Mouse (Mus musculus): ENCODE measurements at regions not wholly inside any gene's neighbourhood (a gene's known extent, or its start where the extent isn't known, plus 50 kb on each side); places are given as distances from the start of the nearest gene placed in this dataset.

GRCm38 (mm10) chr1:183600466-183600865 lies 182.5 kb downstream of the Hhipl2 start:
- Histone ChIP-seq H3K9ac (ENCODE audit: low read depth, low read length) (no peak overlapping the region), H3K4me3 (ENCODE audit: low read depth, low read length) (no peak overlapping the region), H3K9me3 (ENCODE audit: control insufficient read depth, low read length) (no peaks in the 10 kb centered on the region), H3K4me2 (replicated peaks; ENCODE audit: low read depth, low read length) (no peak overlapping the region), H3K36me3 (ENCODE audit: control insufficient read depth, insufficient read depth, low read length) (no peaks in the 10 kb centered on the region), H3K27ac (ENCODE audit: low read depth, low read length) (no peak overlapping the region), H3K27me3 (ENCODE audit: control insufficient read depth, insufficient read depth, low read length) (no peaks in the 10 kb centered on the region), H3K4me1 (replicated peaks; ENCODE audit: control insufficient read depth, insufficient read depth, low read length) (no peaks in the 10 kb centered on the region)
- WGBS, result 85% methylated on average over 8 of the region's 8 CpGs
- no peak for DNase-seq (ENCODE audit: low spot score)
- no peak for ATAC-seq (ENCODE audit: low FRiP score)

DNA sequence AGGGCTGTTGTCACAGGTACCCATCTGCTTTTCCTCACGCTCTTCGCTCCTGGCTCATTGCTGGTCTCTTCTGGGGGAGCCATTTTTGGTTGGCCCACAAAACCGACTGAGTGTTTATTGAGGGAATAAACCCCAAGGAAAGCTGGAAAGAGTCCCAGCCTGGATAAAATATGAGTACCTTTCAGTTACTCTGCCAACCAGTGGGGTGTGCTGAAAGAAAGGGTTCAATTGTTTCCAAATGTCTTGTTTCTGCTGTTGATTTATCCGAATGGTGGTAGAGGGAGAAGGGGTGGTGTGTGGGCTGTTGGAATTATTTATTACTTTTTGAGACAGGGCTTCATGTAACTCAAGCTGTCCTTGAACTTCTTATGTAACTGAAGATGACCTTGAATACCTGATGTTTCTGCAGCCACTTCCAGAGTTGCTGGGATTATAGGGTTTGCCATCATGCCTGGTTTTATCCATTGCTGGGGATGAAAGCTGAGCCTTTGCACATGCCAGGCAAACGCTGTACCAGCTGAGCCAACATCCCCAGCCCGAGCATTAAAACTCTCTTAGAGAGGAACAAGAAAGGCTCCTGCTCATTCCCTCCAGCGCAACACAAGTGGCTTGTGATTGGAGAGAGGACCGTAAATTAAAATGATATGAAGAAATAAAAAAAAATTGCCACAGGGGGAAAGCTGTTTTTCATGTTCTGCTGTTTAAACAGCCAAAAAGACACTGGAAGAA lies 194.1 kb downstream of the Hhipl2 start:
- no peak for DNase-seq (ENCODE audit: low spot score)
- Histone ChIP-seq H3K27me3 (ENCODE audit: control insufficient read depth, insufficient read depth, low read length) (no peaks in the 10 kb centered on the region), H3K9ac (ENCODE audit: low read depth, low read length) (no peak overlapping the region), H3K4me3 (ENCODE audit: low read depth, low read length) (no peak overlapping the region), H3K9me3 (ENCODE audit: control insufficient read depth, low read length) (no peaks in the 10 kb centered on the region), H3K36me3 (ENCODE audit: control insufficient read depth, insufficient read depth, low read length) (no peaks in the 10 kb centered on the region), H3K4me1 (replicated peaks; ENCODE audit: control insufficient read depth, insufficient read depth, low read length) (no peaks in the 10 kb centered on the region), H3K27ac (ENCODE audit: low read depth, low read length) (no peak overlapping the region), H3K4me2 (replicated peaks; ENCODE audit: low read depth, low read length) (no peak overlapping the region)
- ATAC-seq (ENCODE audit: low FRiP score), result no peak
- 80% methylated on average over 8 of the region's 8 CpGs for WGBS

DNA sequence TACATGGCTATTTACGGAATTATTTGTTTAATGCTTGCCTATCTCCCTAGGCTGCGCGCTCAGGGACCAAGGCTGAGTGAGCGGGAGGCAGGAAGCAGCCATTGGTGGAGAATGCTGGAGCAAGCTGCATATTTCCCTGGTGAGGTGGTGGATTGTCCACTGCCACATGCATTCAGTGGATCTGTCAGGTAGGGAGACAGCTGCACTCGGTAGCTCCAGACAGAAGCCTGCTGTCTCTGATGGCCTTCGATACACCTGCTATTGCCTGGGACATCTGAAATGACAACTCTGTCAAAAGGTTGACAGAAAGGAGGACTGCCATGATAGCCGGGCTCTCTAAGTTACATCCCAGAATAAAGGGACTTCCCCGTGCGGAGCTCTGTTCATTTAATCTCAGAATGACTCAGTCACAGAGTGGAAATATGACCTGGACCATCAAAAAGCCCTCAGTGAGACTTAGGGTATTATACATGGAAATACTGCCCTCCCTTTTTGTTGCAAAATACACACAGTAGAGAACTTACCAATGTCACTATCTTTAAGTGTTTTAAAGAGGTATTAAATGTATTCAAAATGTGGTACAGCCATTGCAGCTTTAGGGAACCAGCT lies 201.5 kb downstream of the Hhipl2 start:
- no peak overlapping the region for H3K4me3 ChIP-seq (ENCODE audit: low read depth, low read length)
- no peaks in the 10 kb centered on the region for H3K36me3 ChIP-seq (ENCODE audit: control insufficient read depth, insufficient read depth, low read length)
- H3K27ac ChIP-seq (ENCODE audit: low read depth, low read length), result no peak overlapping the region
- H3K4me1 ChIP-seq (replicated peaks; ENCODE audit: control insufficient read depth, insufficient read depth, low read length), result no peaks in the 10 kb centered on the region
- ATAC-seq (ENCODE audit: low FRiP score), result no peak
- no peak for DNase-seq (ENCODE audit: low spot score)
- no peak overlapping the region for H3K9ac ChIP-seq (ENCODE audit: low read depth, low read length)
- no peaks in the 10 kb centered on the region for H3K9me3 ChIP-seq (ENCODE audit: control insufficient read depth, low read length)
- WGBS, result 85% methylated on average over 9 of the region's 9 CpGs
- H3K27me3 ChIP-seq (ENCODE audit: control insufficient read depth, insufficient read depth, low read length), result no peaks in the 10 kb centered on the region
- no peak overlapping the region for H3K4me2 ChIP-seq (replicated peaks; ENCODE audit: low read depth, low read length)

GRCm38 (mm10) chr1:183622341-183622740 lies 204.3 kb downstream of the Hhipl2 start:
- no peak overlapping the region for H3K4me2 ChIP-seq (replicated peaks; ENCODE audit: low read depth, low read length)
- H3K9ac ChIP-seq (ENCODE audit: low read depth, low read length), result no peak overlapping the region
- no peaks in the 10 kb centered on the region for H3K9me3 ChIP-seq (ENCODE audit: control insufficient read depth, low read length)
- H3K36me3 ChIP-seq (ENCODE audit: control insufficient read depth, insufficient read depth, low read length), result no peaks in the 10 kb centered on the region
- H3K4me3 ChIP-seq (ENCODE audit: low read depth, low read length), result no peak overlapping the region
- no peak overlapping the region for H3K27ac ChIP-seq (ENCODE audit: low read depth, low read length)
- no peaks in the 10 kb centered on the region for H3K4me1 ChIP-seq (replicated peaks; ENCODE audit: control insufficient read depth, insufficient read depth, low read length)
- no peak for ATAC-seq (ENCODE audit: low FRiP score)
- DNase-seq (ENCODE audit: low spot score), result no peak
- no peaks in the 10 kb centered on the region for H3K27me3 ChIP-seq (ENCODE audit: control insufficient read depth, insufficient read depth, low read length)
- WGBS, result 49% methylated on average over 4 of the region's 4 CpGs

- no peaks in the 10 kb centered on the region for H3K27me3 ChIP-seq (ENCODE audit: control insufficient read depth, insufficient read depth, low read length)
- ATAC-seq (ENCODE audit: low FRiP score) (no peak), DNase-seq (ENCODE audit: low spot score) (no peak)
- no peak overlapping the region for H3K27ac ChIP-seq (ENCODE audit: low read depth, low read length)
- WGBS, result 58% methylated on average over 1 of the region's 1 CpGs
- no peak overlapping the region for H3K9ac ChIP-seq (ENCODE audit: low read depth, low read length)
- no peak overlapping the region for H3K4me2 ChIP-seq (replicated peaks; ENCODE audit: low read depth, low read length)
- H3K4me3 ChIP-seq (ENCODE audit: low read depth, low read length), result no peak overlapping the region
- no peaks in the 10 kb centered on the region for H3K4me1 ChIP-seq (replicated peaks; ENCODE audit: control insufficient read depth, insufficient read depth, low read length)
- no peaks in the 10 kb centered on the region for H3K9me3 ChIP-seq (ENCODE audit: control insufficient read depth, low read length)
- no peaks in the 10 kb centered on the region for H3K36me3 ChIP-seq (ENCODE audit: control insufficient read depth, insufficient read depth, low read length)
Observed at GRCm38 (mm10) chr1:183624266-183624665, 206.3 kb downstream of the Hhipl2 start.

DNA sequence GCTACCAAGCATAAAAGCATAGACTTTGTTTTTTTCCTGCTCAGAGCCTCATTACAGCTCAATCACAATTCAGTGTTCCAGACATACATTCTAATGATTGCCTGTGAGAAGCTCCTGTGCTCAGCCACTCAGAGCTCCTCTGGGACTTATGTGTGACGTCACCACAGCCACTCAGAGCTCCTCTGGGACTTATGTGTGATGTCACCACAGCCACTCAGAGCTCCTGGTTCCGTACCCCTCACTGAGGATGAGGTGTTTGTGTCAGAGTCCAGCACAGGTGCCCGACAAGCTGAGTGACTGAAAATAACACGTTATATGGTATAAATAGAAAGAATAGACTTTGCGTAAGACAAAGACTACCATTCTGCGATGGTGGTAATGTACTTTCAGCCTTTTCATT lies 215.8 kb downstream of the Hhipl2 start:
- H3K36me3 ChIP-seq (ENCODE audit: control insufficient read depth, insufficient read depth, low read length), result no peaks in the 10 kb centered on the region
- WGBS, result 86% methylated on average over 6 of the region's 6 CpGs
- H3K9ac ChIP-seq (ENCODE audit: low read depth, low read length), result no peak overlapping the region
- DNase-seq (ENCODE audit: low spot score) (no peak), ATAC-seq (ENCODE audit: low FRiP score) (no peak)
- no peak overlapping the region for H3K4me2 ChIP-seq (replicated peaks; ENCODE audit: low read depth, low read length)
- H3K27me3 ChIP-seq (ENCODE audit: control insufficient read depth, insufficient read depth, low read length), result no peaks in the 10 kb centered on the region
- no peaks in the 10 kb centered on the region for H3K4me1 ChIP-seq (replicated peaks; ENCODE audit: control insufficient read depth, insufficient read depth, low read length)
- no peaks in the 10 kb centered on the region for H3K9me3 ChIP-seq (ENCODE audit: control insufficient read depth, low read length)
- no peak overlapping the region for H3K4me3 ChIP-seq (ENCODE audit: low read depth, low read length)
- no peak overlapping the region for H3K27ac ChIP-seq (ENCODE audit: low read depth, low read length)

- H3K36me3 ChIP-seq (ENCODE audit: control insufficient read depth, insufficient read depth, low read length), result no peaks in the 10 kb centered on the region
- H3K27ac ChIP-seq (ENCODE audit: low read depth, low read length), result no peak overlapping the region
- no peak for DNase-seq (ENCODE audit: low spot score)
- no peak overlapping the region for H3K4me2 ChIP-seq (replicated peaks; ENCODE audit: low read depth, low read length)
- no peak for ATAC-seq (ENCODE audit: low FRiP score)
- no peak overlapping the region for H3K4me3 ChIP-seq (ENCODE audit: low read depth, low read length)
- 91% methylated on average over 1 of the region's 1 CpGs for WGBS
- no peaks in the 10 kb centered on the region for H3K4me1 ChIP-seq (replicated peaks; ENCODE audit: control insufficient read depth, insufficient read depth, low read length)
- no peak overlapping the region for H3K9ac ChIP-seq (ENCODE audit: low read depth, low read length)
- H3K27me3 ChIP-seq (ENCODE audit: control insufficient read depth, insufficient read depth, low read length), result 0 out of 2 replicates have a peak, but pooled peaks cover 2% of the 10 kb centered on the region
- no peaks in the 10 kb centered on the region for H3K9me3 ChIP-seq (ENCODE audit: control insufficient read depth, low read length)
Observed at GRCm38 (mm10) chr1:183634836-183635235, 216.8 kb downstream of the Hhipl2 start.

DNA sequence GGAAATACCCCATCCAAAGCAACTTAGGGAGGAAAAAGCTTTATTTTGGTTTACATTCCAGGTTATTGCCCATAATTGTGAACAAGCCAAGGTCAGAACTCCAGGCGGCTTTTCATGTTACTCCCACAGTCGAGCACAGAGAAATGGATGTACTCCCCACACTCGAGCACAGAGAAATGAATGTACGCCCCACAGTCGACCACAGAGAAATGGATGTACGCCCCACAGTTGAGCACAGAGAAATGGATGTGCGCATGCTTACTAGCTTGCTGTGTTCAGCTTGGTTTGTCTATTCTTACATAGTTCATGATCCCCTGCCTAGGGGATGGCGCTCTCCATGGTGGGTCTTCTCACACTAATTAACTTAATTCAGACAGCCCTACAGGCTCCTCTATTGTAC lies 219.2 kb downstream of the Hhipl2 start:
- ATAC-seq (ENCODE audit: low FRiP score) (0 out of 2 replicates have a peak, but pooled peaks have one; percentile 35), DNase-seq (ENCODE audit: low spot score) (peak; percentile 27)
- Histone ChIP-seq H3K9ac (ENCODE audit: low read depth, low read length) (no peak overlapping the region), H3K4me1 (replicated peaks; ENCODE audit: control insufficient read depth, insufficient read depth, low read length) (no peaks in the 10 kb centered on the region), H3K27ac (ENCODE audit: low read depth, low read length) (no peak overlapping the region), H3K9me3 (ENCODE audit: control insufficient read depth, low read length) (no peaks in the 10 kb centered on the region), H3K4me3 (ENCODE audit: low read depth, low read length) (no peak overlapping the region), H3K27me3 (ENCODE audit: control insufficient read depth, insufficient read depth, low read length) (0 out of 2 replicates have a peak, but pooled peaks cover 2% of the 10 kb centered on the region), H3K4me2 (replicated peaks; ENCODE audit: low read depth, low read length) (no peak overlapping the region), H3K36me3 (ENCODE audit: control insufficient read depth, insufficient read depth, low read length) (no peaks in the 10 kb centered on the region)
- WGBS, result 80% methylated on average over 8 of the region's 8 CpGs

GRCm38 (mm10) chr1:183639332-183639731 lies 221.3 kb downstream of the Hhipl2 start:
- no peak overlapping the region for H3K9ac ChIP-seq (ENCODE audit: low read depth, low read length)
- no peaks in the 10 kb centered on the region for H3K9me3 ChIP-seq (ENCODE audit: control insufficient read depth, low read length)
- H3K4me2 ChIP-seq (replicated peaks; ENCODE audit: low read depth, low read length), result no peak overlapping the region
- 0 out of 2 replicates have a peak, but pooled peaks cover 2% of the 10 kb centered on the region for H3K27me3 ChIP-seq (ENCODE audit: control insufficient read depth, insufficient read depth, low read length)
- 47% methylated on average over 7 of the region's 7 CpGs for WGBS
- no peak for ATAC-seq (ENCODE audit: low FRiP score)
- H3K4me3 ChIP-seq (ENCODE audit: low read depth, low read length), result no peak overlapping the region
- no peak overlapping the region for H3K27ac ChIP-seq (ENCODE audit: low read depth, low read length)
- H3K36me3 ChIP-seq (ENCODE audit: control insufficient read depth, insufficient read depth, low read length), result no peaks in the 10 kb centered on the region
- H3K4me1 ChIP-seq (replicated peaks; ENCODE audit: control insufficient read depth, insufficient read depth, low read length), result no peaks in the 10 kb centered on the region
- no peak for DNase-seq (ENCODE audit: low spot score)
